Mouse (Mus musculus): ENCODE measurements around the gene Lhfp. TPM values are rescaled to one million over a fixed set of nuclear protein-coding genes. Genes with fewer than 3 reads are reported as not detected.

Lhfp gene
- polyA plus RNA-seq, 1 experiment = 12.1 TPM

DNA sequence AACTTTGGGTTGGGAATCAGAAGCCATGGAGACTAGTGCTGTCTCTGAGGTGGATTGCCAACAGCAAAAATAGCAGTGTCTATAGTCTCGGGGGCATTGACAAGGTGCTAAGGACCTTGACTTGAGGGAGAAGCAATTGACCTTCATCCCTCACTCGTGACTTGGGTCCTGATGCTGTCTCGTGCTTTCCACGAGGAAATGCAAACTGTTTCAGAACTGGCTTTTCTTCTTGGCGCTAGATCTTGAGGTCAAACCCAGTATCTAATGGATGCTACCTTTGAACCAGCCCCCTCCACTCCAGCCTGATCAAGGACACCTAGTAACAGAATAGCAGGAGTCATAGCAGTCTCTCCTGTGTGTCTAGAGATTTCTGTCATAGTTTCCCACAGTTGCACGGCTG, 78.7 kb downstream of the Lhfp start:
- Histone ChIP-seq H3K27me3 (ENCODE audit: control insufficient read depth, insufficient read depth, low read length, poor library complexity, severe bottlenecking) (no peaks in the 10 kb centered on the region), H3K9ac (ENCODE audit: low read depth, poor library complexity, severe bottlenecking) (no peak overlapping the region), H3K4me1 (ENCODE audit: control insufficient read depth, insufficient read depth, low read length) (no peaks in the 10 kb centered on the region), H3K27ac (ENCODE audit: insufficient read depth, low read length) (no peak overlapping the region), H3K36me3 (ENCODE audit: control insufficient read depth, insufficient read depth, low read length, poor library complexity, severe bottlenecking) (no peaks in the 10 kb centered on the region), H3K4me3 (ENCODE audit: low read depth, low read length) (no peak overlapping the region), H3K9me3 (replicated peaks; ENCODE audit: control insufficient read depth, insufficient read depth, low read length, poor library complexity, severe bottlenecking) (no peaks in the 10 kb centered on the region; the same call in 1 of the 2 replicates)
- no peak for TF ChIP-seq EP300 (IDR thresholded peaks at IDR 0.05; ENCODE audit: insufficient read depth, low read depth, low read length)
- no peak for TF ChIP-seq CTCF (IDR thresholded peaks at IDR 0.05; ENCODE audit: low read depth, low read length)
- TF ChIP-seq POLR2A (IDR thresholded peaks at IDR 0.05; ENCODE audit: insufficient read depth, low read length) = no peak

DNA sequence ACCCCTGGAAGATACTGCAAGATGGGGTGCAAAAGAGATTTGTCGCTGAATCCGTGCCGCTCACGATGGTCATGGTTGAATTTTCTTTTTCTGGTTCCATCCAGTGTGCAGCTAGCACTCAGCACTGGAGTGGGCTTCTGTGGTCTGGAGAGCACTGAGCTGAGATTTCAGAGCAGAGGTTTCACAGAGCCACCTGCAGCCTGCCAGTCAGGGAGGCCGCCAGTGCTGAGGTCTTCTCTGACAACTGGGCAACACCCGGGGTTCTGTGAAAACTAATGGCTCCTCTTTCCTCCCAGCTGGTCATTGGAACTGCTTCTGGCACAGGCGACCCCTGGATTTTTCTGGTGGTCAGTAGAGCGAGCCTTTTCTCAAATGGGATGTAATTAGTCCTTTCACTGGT, 84.2 kb downstream of the Lhfp start:
- Histone ChIP-seq H3K4me1 (ENCODE audit: control insufficient read depth, insufficient read depth, low read length) (no peaks in the 10 kb centered on the region), H3K4me3 (ENCODE audit: low read depth, low read length) (no peak overlapping the region), H3K9ac (ENCODE audit: low read depth, poor library complexity, severe bottlenecking) (no peak overlapping the region), H3K27me3 (ENCODE audit: control insufficient read depth, insufficient read depth, low read length, poor library complexity, severe bottlenecking) (no peaks in the 10 kb centered on the region), H3K9me3 (replicated peaks; ENCODE audit: control insufficient read depth, insufficient read depth, low read length, poor library complexity, severe bottlenecking) (no peaks in the 10 kb centered on the region; the same call in 1 of the 2 replicates), H3K36me3 (ENCODE audit: control insufficient read depth, insufficient read depth, low read length, poor library complexity, severe bottlenecking) (no peaks in the 10 kb centered on the region), H3K27ac (ENCODE audit: insufficient read depth, low read length) (no peak overlapping the region)
- TF ChIP-seq EP300 (IDR thresholded peaks at IDR 0.05; ENCODE audit: insufficient read depth, low read depth, low read length) = no peak
- TF ChIP-seq POLR2A (IDR thresholded peaks at IDR 0.05; ENCODE audit: insufficient read depth, low read length) = no peak
- TF ChIP-seq CTCF (IDR thresholded peaks at IDR 0.05; ENCODE audit: low read depth, low read length) = no peak

DNA sequence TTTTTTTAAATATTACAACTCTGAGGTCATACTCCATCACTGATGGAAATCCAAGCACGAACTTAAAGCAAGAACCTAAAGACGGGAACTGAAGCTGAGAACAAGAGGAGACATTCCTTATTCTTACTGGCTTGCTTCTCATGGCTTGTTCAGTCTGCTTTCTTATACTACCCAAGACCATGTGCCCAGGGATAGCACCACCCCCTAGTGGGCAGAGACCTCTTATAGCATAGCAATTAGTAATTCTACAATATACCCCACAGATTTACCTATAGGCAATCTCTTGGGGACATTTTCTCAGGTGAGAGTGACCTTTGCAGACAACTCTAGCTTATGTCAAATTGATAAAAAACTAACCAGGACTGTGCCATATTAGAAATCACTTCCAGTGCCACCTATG, 97.5 kb downstream of the Lhfp start:
- H3K4me1 ChIP-seq (ENCODE audit: control insufficient read depth, insufficient read depth, low read length) = no peaks in the 10 kb centered on the region
- no peak overlapping the region for H3K4me3 ChIP-seq (ENCODE audit: low read depth, low read length)
- no peaks in the 10 kb centered on the region for H3K36me3 ChIP-seq (ENCODE audit: control insufficient read depth, insufficient read depth, low read length, poor library complexity, severe bottlenecking)
- H3K27me3 ChIP-seq (ENCODE audit: control insufficient read depth, insufficient read depth, low read length, poor library complexity, severe bottlenecking) = no peaks in the 10 kb centered on the region
- no peak overlapping the region for H3K9ac ChIP-seq (ENCODE audit: low read depth, poor library complexity, severe bottlenecking)
- H3K27ac ChIP-seq (ENCODE audit: insufficient read depth, low read length) = no peak overlapping the region
- TF ChIP-seq POLR2A (IDR thresholded peaks at IDR 0.05; ENCODE audit: insufficient read depth, low read length) (no peak), EP300 (IDR thresholded peaks at IDR 0.05; ENCODE audit: insufficient read depth, low read depth, low read length) (no peak), CTCF (IDR thresholded peaks at IDR 0.05; ENCODE audit: low read depth, low read length) (no peak)
- no peaks in the 10 kb centered on the region for H3K9me3 ChIP-seq (replicated peaks; ENCODE audit: control insufficient read depth, insufficient read depth, low read length, poor library complexity, severe bottlenecking)

DNA sequence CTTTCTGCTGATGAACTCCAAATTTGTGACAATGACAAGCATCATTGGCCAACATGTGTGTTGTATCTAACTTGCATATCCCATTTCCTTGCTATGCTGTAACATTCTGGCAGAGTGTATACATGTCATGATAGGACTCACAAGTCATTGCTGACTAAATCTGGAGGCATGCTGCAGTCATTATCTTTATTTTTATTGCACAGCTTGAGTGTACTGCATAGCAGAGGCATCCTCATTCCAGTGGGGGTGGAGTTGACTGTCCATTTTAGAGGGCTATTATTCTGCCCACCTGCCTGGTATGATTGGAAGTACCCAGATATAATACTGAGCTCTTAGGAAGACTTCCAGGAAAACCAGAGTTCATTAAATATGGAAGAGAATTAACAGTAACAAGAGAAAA, 97.9 kb downstream of the Lhfp start:
- Histone ChIP-seq H3K27ac (ENCODE audit: insufficient read depth, low read length) (no peak overlapping the region), H3K4me3 (ENCODE audit: low read depth, low read length) (no peak overlapping the region), H3K9me3 (replicated peaks; ENCODE audit: control insufficient read depth, insufficient read depth, low read length, poor library complexity, severe bottlenecking) (no peaks in the 10 kb centered on the region), H3K4me1 (ENCODE audit: control insufficient read depth, insufficient read depth, low read length) (no peaks in the 10 kb centered on the region), H3K9ac (ENCODE audit: low read depth, poor library complexity, severe bottlenecking) (no peak overlapping the region), H3K27me3 (ENCODE audit: control insufficient read depth, insufficient read depth, low read length, poor library complexity, severe bottlenecking) (no peaks in the 10 kb centered on the region), H3K36me3 (ENCODE audit: control insufficient read depth, insufficient read depth, low read length, poor library complexity, severe bottlenecking) (no peaks in the 10 kb centered on the region)
- TF ChIP-seq POLR2A (IDR thresholded peaks at IDR 0.05; ENCODE audit: insufficient read depth, low read length) (no peak), EP300 (IDR thresholded peaks at IDR 0.05; ENCODE audit: insufficient read depth, low read depth, low read length) (no peak), CTCF (IDR thresholded peaks at IDR 0.05; ENCODE audit: low read depth, low read length) (no peak)

DNA sequence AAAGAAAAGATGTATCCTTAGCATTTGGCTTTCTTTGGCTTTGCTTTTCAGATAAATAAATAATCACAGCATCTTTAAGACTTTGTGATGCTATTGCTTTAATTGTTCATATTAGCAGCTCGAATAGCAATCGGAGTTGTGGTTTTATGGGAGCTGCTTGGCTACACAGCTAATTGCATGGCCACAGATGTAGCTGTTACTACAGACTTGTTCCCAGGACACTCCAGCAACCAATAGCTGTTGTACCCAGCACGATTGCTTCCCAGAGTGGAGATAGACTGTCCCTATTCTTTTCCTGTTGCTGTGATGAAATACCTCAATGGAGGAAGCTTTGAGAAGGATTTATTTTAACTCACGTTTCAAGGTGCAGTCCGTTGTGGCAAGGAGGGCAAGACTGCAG, 98.3 kb downstream of the Lhfp start:
- Histone ChIP-seq H3K9ac (ENCODE audit: low read depth, poor library complexity, severe bottlenecking) (no peak overlapping the region), H3K4me3 (ENCODE audit: low read depth, low read length) (no peak overlapping the region), H3K9me3 (replicated peaks; ENCODE audit: control insufficient read depth, insufficient read depth, low read length, poor library complexity, severe bottlenecking) (no peaks in the 10 kb centered on the region), H3K27me3 (ENCODE audit: control insufficient read depth, insufficient read depth, low read length, poor library complexity, severe bottlenecking) (no peaks in the 10 kb centered on the region), H3K36me3 (ENCODE audit: control insufficient read depth, insufficient read depth, low read length, poor library complexity, severe bottlenecking) (no peaks in the 10 kb centered on the region), H3K4me1 (ENCODE audit: control insufficient read depth, insufficient read depth, low read length) (no peaks in the 10 kb centered on the region), H3K27ac (ENCODE audit: insufficient read depth, low read length) (no peak overlapping the region)
- TF ChIP-seq EP300 (IDR thresholded peaks at IDR 0.05; ENCODE audit: insufficient read depth, low read depth, low read length) (no peak), POLR2A (IDR thresholded peaks at IDR 0.05; ENCODE audit: insufficient read depth, low read length) (no peak), CTCF (IDR thresholded peaks at IDR 0.05; ENCODE audit: low read depth, low read length) (no peak)

DNA sequence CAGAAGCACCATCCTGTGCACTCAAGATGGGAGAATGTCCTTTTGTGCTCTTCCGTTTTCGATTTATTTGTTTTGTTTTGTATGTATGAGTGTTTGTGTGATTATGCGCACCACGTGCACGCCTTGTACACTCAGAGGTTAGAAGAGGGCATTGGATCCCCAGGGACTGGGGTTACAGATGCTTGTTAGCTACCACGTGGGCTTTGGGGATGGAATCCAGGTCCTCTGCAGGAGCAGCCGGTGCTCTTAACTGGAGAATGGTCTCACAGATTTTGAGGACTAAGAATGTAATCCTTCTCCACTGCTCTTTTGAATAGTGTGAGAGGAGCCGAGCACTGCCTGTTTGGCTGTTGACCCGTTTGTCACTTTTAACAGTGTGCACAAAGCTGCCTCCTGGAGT, 101.2 kb downstream of the Lhfp start:
- Histone ChIP-seq H3K4me3 (ENCODE audit: low read depth, low read length) (no peak overlapping the region), H3K27ac (ENCODE audit: insufficient read depth, low read length) (no peak overlapping the region), H3K9me3 (replicated peaks; ENCODE audit: control insufficient read depth, insufficient read depth, low read length, poor library complexity, severe bottlenecking) (no peaks in the 10 kb centered on the region), H3K36me3 (ENCODE audit: control insufficient read depth, insufficient read depth, low read length, poor library complexity, severe bottlenecking) (no peaks in the 10 kb centered on the region), H3K4me1 (ENCODE audit: control insufficient read depth, insufficient read depth, low read length) (no peaks in the 10 kb centered on the region), H3K9ac (ENCODE audit: low read depth, poor library complexity, severe bottlenecking) (no peak overlapping the region), H3K27me3 (ENCODE audit: control insufficient read depth, insufficient read depth, low read length, poor library complexity, severe bottlenecking) (no peaks in the 10 kb centered on the region)
- TF ChIP-seq EP300 (IDR thresholded peaks at IDR 0.05; ENCODE audit: insufficient read depth, low read depth, low read length) (no peak), CTCF (IDR thresholded peaks at IDR 0.05; ENCODE audit: low read depth, low read length) (no peak), POLR2A (IDR thresholded peaks at IDR 0.05; ENCODE audit: insufficient read depth, low read length) (no peak)

All from ES-Bruce4 (cell line).